Mouse (Mus musculus): ENCODE results near the gene Gpc4. TPM values are rescaled to one million over a fixed set of nuclear protein-coding genes. Genes with fewer than 3 reads are reported as not detected.

Gene Gpc4
- polyA plus RNA-seq, 1 experiment from 2014 or later, result 24.0 TPM

DNA sequence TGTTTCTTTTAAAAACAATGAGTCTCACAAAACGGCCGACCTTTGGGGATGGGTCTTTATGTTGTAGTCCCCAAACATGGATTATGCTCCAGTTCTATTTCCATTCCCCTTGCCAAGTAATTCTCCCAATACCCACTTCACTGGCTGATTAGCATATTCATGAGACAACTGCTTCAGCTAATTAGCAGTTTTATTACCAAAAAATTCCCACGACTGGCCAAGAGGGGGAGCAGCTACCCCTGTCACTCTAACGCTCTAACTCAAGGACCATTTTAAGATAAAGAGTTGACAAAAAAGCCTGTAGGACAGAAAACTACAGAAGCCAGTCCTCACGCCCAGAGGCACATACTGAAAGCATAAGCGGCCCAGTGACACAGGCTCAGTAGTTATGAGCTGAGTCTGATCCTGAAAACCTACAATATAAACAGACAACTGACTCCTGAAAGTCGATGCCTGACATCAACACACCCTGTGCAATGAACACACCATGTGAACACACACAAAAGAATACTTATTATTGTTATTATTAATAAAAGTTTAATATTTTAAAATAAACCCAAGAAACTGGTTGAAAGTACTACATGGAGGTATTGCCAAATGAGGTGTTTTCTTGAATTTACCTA, 77.2 kb downstream of the Gpc4 start:
- DNase-seq (ENCODE audit: low spot score, missing footprints), result no peak
- 0 out of 2 replicates have a peak, but pooled peaks have one; percentile 35 for ATAC-seq (ENCODE audit: low FRiP score)
- Histone ChIP-seq H3K27ac (ENCODE audit: low read depth, low read length) (no peak overlapping the region), H3K4me3 (ENCODE audit: low read depth, low read length) (no peak overlapping the region), H3K36me3 (ENCODE audit: control insufficient read depth, insufficient read depth, low read length) (no peaks in the 10 kb centered on the region), H3K27me3 (ENCODE audit: control insufficient read depth, insufficient read depth, low read length) (no peaks in the 10 kb centered on the region), H3K9me3 (ENCODE audit: control insufficient read depth, low read length) (no peaks in the 10 kb centered on the region), H3K4me2 (no peak overlapping the region), H3K9ac (ENCODE audit: low read length) (no peak overlapping the region), H3K4me1 (ENCODE audit: control insufficient read depth, insufficient read depth, low read length) (no peaks in the 10 kb centered on the region)
- WGBS, result 46% methylated on average over 7 of the region's 7 CpGs

DNA sequence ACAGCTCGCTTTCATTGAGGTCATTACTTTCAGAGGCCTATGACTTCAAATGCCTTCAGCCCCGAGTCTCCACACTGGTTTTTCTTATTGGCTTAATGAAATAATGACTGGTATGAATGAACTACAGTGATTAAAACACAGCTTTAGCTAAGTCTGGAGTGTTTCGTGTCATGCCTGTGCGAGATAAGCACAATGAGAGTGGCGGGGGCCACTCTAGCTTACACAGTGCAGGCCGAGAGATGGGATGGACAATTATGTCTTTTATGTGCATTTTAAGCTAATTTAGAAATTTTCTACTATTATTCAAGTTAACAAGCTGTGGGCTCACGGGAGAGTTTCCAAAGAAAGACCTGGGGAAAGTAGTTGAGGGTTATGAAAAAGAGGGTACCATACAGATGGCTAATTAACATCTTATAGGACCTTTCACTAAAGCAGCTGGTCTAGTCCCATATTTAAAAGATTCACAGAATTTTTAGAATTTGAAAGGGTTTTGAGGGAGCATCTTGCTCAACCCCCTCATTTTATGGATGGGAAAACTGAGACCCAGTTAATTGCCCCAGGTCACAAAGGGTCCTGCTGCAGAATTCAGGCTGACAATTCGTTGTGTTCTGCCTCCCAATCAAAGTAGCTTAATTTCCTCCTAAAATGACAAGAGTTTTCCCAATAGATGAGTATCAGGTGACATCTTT, 78.0 kb downstream of the Gpc4 start:
- H3K27ac ChIP-seq (ENCODE audit: low read depth, low read length), result no peak overlapping the region
- H3K27me3 ChIP-seq (ENCODE audit: control insufficient read depth, insufficient read depth, low read length), result no peaks in the 10 kb centered on the region
- no peaks in the 10 kb centered on the region for H3K9me3 ChIP-seq (ENCODE audit: control insufficient read depth, low read length)
- no peak overlapping the region for H3K4me2 ChIP-seq
- H3K36me3 ChIP-seq (ENCODE audit: control insufficient read depth, insufficient read depth, low read length), result no peaks in the 10 kb centered on the region
- 73% methylated on average over 8 of the region's 8 CpGs for WGBS
- H3K4me1 ChIP-seq (ENCODE audit: control insufficient read depth, insufficient read depth, low read length), result no peaks in the 10 kb centered on the region
- no peak overlapping the region for H3K4me3 ChIP-seq (ENCODE audit: low read depth, low read length)
- ATAC-seq (ENCODE audit: low FRiP score) (no peak), DNase-seq (ENCODE audit: low spot score, missing footprints) (no peak)
- H3K9ac ChIP-seq (ENCODE audit: low read length), result no peak overlapping the region

- no peaks in the 10 kb centered on the region for H3K4me1 ChIP-seq (ENCODE audit: control insufficient read depth, insufficient read depth, low read length)
- 75% methylated on average over 3 of the region's 3 CpGs for WGBS
- no peak overlapping the region for H3K27ac ChIP-seq (ENCODE audit: low read depth, low read length)
- H3K9me3 ChIP-seq (ENCODE audit: control insufficient read depth, low read length), result no peaks in the 10 kb centered on the region
- DNase-seq (ENCODE audit: low spot score, missing footprints), result no peak
- no peaks in the 10 kb centered on the region for H3K27me3 ChIP-seq (ENCODE audit: control insufficient read depth, insufficient read depth, low read length)
- H3K4me2 ChIP-seq, result no peak overlapping the region
- H3K36me3 ChIP-seq (ENCODE audit: control insufficient read depth, insufficient read depth, low read length), result no peaks in the 10 kb centered on the region
- ATAC-seq (ENCODE audit: low FRiP score), result no peak
- no peak overlapping the region for H3K9ac ChIP-seq (ENCODE audit: low read length)
- no peak overlapping the region for H3K4me3 ChIP-seq (ENCODE audit: low read depth, low read length)
Measured at GRCm38 (mm10) chrX:52083557-52083956, 81.5 kb downstream of the Gpc4 start.

DNA sequence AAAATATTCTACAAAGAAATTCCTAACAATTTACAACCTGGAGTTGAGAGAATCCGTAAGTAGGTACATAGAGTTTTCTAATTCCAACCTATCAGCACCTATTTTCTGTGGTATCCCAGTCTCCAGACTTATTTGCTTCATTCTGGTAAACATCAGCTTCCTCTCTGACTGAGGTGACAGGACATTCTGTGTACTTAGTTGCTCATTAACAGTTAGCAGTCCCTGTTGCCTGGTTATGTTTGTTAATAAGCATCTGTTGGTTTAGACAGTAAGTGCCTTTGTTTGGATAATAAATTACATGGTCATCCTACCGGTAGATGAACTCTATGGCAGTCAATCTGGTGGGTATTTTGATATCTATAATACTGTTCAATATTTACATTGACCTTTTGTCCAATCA, 92.6 kb downstream of the Gpc4 start:
- Histone ChIP-seq H3K9ac (ENCODE audit: low read length) (no peak overlapping the region), H3K36me3 (ENCODE audit: control insufficient read depth, insufficient read depth, low read length) (no peaks in the 10 kb centered on the region), H3K9me3 (ENCODE audit: control insufficient read depth, low read length) (no peaks in the 10 kb centered on the region), H3K4me2 (no peak overlapping the region), H3K27me3 (ENCODE audit: control insufficient read depth, insufficient read depth, low read length) (no peaks in the 10 kb centered on the region), H3K4me1 (ENCODE audit: control insufficient read depth, insufficient read depth, low read length) (no peaks in the 10 kb centered on the region), H3K27ac (ENCODE audit: low read depth, low read length) (no peak overlapping the region), H3K4me3 (ENCODE audit: low read depth, low read length) (no peak overlapping the region)
- 84% methylated on average over 2 of the region's 2 CpGs for WGBS
- ATAC-seq (ENCODE audit: low FRiP score) (no peak), DNase-seq (ENCODE audit: low spot score, missing footprints) (no peak)

DNA sequence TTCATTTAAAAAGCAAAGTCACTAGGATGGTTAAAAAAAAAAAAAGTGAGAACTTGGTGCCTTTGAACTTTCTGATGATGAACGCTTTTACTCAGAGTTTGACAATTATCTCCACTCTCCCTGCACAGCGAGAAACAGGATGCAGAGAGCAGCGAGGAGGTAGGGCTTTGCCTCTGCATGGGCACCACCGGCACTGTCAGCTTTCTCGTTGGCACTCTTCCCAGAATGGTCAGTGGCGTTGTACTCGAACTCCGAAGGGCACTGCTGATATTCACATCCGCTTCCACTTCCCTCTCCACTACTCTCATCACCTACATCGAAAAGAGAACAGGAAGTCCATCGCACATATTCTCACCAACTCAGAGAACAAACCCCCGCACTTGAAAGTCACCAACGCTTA, 111.6 kb downstream of the Gpc4 start:
- Histone ChIP-seq H3K9ac (ENCODE audit: low read length) (no peak overlapping the region), H3K36me3 (ENCODE audit: control insufficient read depth, insufficient read depth, low read length) (no peaks in the 10 kb centered on the region), H3K4me3 (ENCODE audit: low read depth, low read length) (no peak overlapping the region), H3K9me3 (ENCODE audit: control insufficient read depth, low read length) (no peaks in the 10 kb centered on the region), H3K4me1 (ENCODE audit: control insufficient read depth, insufficient read depth, low read length) (no peaks in the 10 kb centered on the region), H3K4me2 (no peak overlapping the region), H3K27ac (ENCODE audit: low read depth, low read length) (no peak overlapping the region), H3K27me3 (ENCODE audit: control insufficient read depth, insufficient read depth, low read length) (no peaks in the 10 kb centered on the region)
- ATAC-seq (ENCODE audit: low FRiP score) (no peak), DNase-seq (ENCODE audit: low spot score, missing footprints) (no peak)
- 94% methylated on average over 13 of the region's 13 CpGs for WGBS

DNA sequence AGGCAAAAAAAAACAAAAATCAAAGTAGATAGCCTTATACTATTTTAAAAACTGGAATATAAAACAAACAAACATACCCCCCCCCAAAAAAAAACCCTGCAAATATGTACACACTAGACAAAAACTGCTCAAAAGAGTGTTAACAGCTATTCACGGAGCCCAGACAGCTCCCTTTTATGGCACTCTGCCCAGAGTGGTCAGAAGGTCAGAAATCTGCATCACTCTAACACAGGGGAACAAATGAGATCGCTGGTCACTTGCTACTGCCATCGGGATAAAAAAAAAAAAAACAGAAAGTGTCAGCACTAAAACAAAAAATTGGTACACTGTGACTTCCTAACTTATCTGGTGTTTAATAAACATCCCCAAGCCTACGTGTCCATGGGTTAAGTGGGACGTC, 113.0 kb downstream of the Gpc4 start:
- no peaks in the 10 kb centered on the region for H3K27me3 ChIP-seq (ENCODE audit: control insufficient read depth, insufficient read depth, low read length)
- no peaks in the 10 kb centered on the region for H3K4me1 ChIP-seq (ENCODE audit: control insufficient read depth, insufficient read depth, low read length)
- no peak overlapping the region for H3K9ac ChIP-seq (ENCODE audit: low read length)
- no peaks in the 10 kb centered on the region for H3K9me3 ChIP-seq (ENCODE audit: control insufficient read depth, low read length)
- no peaks in the 10 kb centered on the region for H3K36me3 ChIP-seq (ENCODE audit: control insufficient read depth, insufficient read depth, low read length)
- WGBS, result 70% methylated on average over 5 of the region's 5 CpGs
- no peak overlapping the region for H3K27ac ChIP-seq (ENCODE audit: low read depth, low read length)
- H3K4me2 ChIP-seq, result no peak overlapping the region
- ATAC-seq (ENCODE audit: low FRiP score), result no peak
- no peak overlapping the region for H3K4me3 ChIP-seq (ENCODE audit: low read depth, low read length)
- DNase-seq (ENCODE audit: low spot score, missing footprints), result no peak

DNA sequence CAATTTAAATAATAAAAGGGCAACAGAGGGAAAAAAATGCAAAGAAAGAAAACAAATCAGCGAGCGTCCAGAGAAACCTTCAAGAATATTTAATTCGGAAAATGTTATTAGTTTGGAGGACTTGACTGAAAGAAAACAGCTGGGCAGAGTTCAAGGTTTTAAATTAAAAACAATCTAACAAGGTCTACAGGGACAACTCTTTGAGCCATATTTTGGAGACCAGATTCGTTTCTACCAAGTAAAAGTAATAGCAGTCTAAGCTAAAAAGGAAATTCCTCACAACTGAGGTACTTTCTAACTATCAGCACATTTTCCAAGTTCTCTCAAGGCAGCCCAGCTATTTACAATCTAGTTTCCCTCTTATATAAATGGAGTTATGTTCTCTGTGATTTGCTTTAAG, 114.1 kb downstream of the Gpc4 start:
- Histone ChIP-seq H3K36me3 (ENCODE audit: control insufficient read depth, insufficient read depth, low read length) (no peaks in the 10 kb centered on the region), H3K4me1 (ENCODE audit: control insufficient read depth, insufficient read depth, low read length) (no peaks in the 10 kb centered on the region), H3K27ac (ENCODE audit: low read depth, low read length) (no peak overlapping the region), H3K4me2 (no peak overlapping the region), H3K27me3 (ENCODE audit: control insufficient read depth, insufficient read depth, low read length) (no peaks in the 10 kb centered on the region), H3K4me3 (ENCODE audit: low read depth, low read length) (no peak overlapping the region), H3K9ac (ENCODE audit: low read length) (no peak overlapping the region), H3K9me3 (ENCODE audit: control insufficient read depth, low read length) (no peaks in the 10 kb centered on the region)
- WGBS, result 67% methylated on average over 4 of the region's 4 CpGs
- DNase-seq (ENCODE audit: low spot score, missing footprints), result no peak
- no peak for ATAC-seq (ENCODE audit: low FRiP score)

- Histone ChIP-seq H3K27me3 (ENCODE audit: control insufficient read depth, insufficient read depth, low read length) (no peaks in the 10 kb centered on the region), H3K36me3 (ENCODE audit: control insufficient read depth, insufficient read depth, low read length) (no peaks in the 10 kb centered on the region), H3K9ac (ENCODE audit: low read length) (no peak overlapping the region), H3K27ac (ENCODE audit: low read depth, low read length) (no peak overlapping the region), H3K9me3 (ENCODE audit: control insufficient read depth, low read length) (no peaks in the 10 kb centered on the region), H3K4me1 (ENCODE audit: control insufficient read depth, insufficient read depth, low read length) (no peaks in the 10 kb centered on the region), H3K4me2 (no peak overlapping the region), H3K4me3 (ENCODE audit: low read depth, low read length) (no peak overlapping the region)
- 91% methylated on average over 1 of the region's 1 CpGs for WGBS
- no peak for ATAC-seq (ENCODE audit: low FRiP score)
- no peak for DNase-seq (ENCODE audit: low spot score, missing footprints)
Measured at GRCm38 (mm10) chrX:52039875-52040274, 125.2 kb downstream of the Gpc4 start.

- 86% methylated on average over 7 of the region's 7 CpGs for WGBS
- H3K27me3 ChIP-seq (ENCODE audit: control insufficient read depth, insufficient read depth, low read length), result no peaks in the 10 kb centered on the region
- H3K27ac ChIP-seq (ENCODE audit: low read depth, low read length), result no peak overlapping the region
- H3K4me1 ChIP-seq (ENCODE audit: control insufficient read depth, insufficient read depth, low read length), result no peaks in the 10 kb centered on the region
- H3K36me3 ChIP-seq (ENCODE audit: control insufficient read depth, insufficient read depth, low read length), result no peaks in the 10 kb centered on the region
- no peaks in the 10 kb centered on the region for H3K9me3 ChIP-seq (ENCODE audit: control insufficient read depth, low read length)
- no peak overlapping the region for H3K4me3 ChIP-seq (ENCODE audit: low read depth, low read length)
- no peak overlapping the region for H3K4me2 ChIP-seq
- DNase-seq (ENCODE audit: low spot score, missing footprints) (no peak), ATAC-seq (ENCODE audit: low FRiP score) (no peak)
- no peak overlapping the region for H3K9ac ChIP-seq (ENCODE audit: low read length)
Measured at GRCm38 (mm10) chrX:52030146-52030545, 134.9 kb downstream of the Gpc4 start.
